Mouse (Mus musculus): ENCODE data around the gene Acox2.

DNA sequence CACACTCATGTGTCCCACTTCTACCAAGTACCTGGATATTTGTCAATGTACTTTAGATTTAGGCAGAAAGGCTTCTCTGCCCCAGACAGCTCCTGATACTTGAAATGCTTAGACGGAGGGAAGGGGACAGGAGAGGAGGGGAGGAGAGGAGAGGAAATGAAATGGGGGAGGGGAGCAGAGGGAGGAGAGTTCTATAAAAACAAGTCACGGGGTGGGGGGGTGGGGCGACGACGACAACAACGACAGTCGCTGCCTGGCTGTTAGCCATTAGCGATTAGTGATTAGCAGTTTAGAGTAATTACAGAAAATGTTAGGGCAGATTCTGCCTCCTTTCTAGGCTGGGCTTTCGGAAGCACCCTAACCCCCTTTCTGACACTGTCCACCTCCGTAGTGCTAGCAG is 43.5 kb upstream of the Acox2 start:
- TF ChIP-seq POLR2A (IDR thresholded peaks at IDR 0.05; ENCODE audit: low read depth, low read length), result no peak
- no peak for TF ChIP-seq CTCF (IDR thresholded peaks at IDR 0.05; ENCODE audit: borderline replicate concordance, insufficient read depth, low read length)

Data from embryonic fibroblast, embryonic 13.5 days (primary cell).